Mouse (Mus musculus) spleen, postnatal 36 days (tissue): ENCODE measurements at regions not wholly inside any gene's neighbourhood (a gene's known extent, or its start where the extent isn't known, plus 50 kb on each side); places are given as distances from the start of the nearest gene placed in this dataset.

Experiments
- DNase-seq, 2 experiments: peaks; one replicate each; pipeline ENCODE4 v3.0.0; 2022; ENCODE audit warnings: low spot score in 2 of 2, mixed read lengths in 1 of 2

- DNase-seq = no peak
These were observed 150.5 kb upstream of the Sdk2 start for GRCm38 (mm10) chr11:114217245-114217757.

GRCm38 (mm10) chr11:114216493-114216892 is 149.6 kb upstream of the Sdk2 start:
- no peak for DNase-seq

- DNase-seq = no peak
These were observed 148.4 kb upstream of the Sdk2 start for GRCm38 (mm10) chr11:114215256-114215655.

GRCm38 (mm10) chr11:114212136-114212535 is 145.3 kb upstream of the Sdk2 start:
- no peak for DNase-seq

- DNase-seq = peak; percentile 58 to 66
These were observed 138.3 kb upstream of the Sdk2 start for GRCm38 (mm10) chr11:114205192-114205591.

GRCm38 (mm10) chr11:114203416-114203815 is 136.6 kb upstream of the Sdk2 start:
- DNase-seq = no peak

- DNase-seq = no peak
These were observed 135.6 kb upstream of the Sdk2 start for GRCm38 (mm10) chr11:114202486-114202885.

GRCm38 (mm10) chr11:114199081-114199586 is 132.3 kb upstream of the Sdk2 start:
- DNase-seq = no peak

GRCm38 (mm10) chr11:114198317-114199032 is 131.6 kb upstream of the Sdk2 start:
- peak; percentile 5 to 6 for DNase-seq

- no peak for DNase-seq
These were observed 128.4 kb upstream of the Sdk2 start for GRCm38 (mm10) chr11:114195291-114195690.

- peak; percentile 70 to 71 for DNase-seq
These were observed 127.3 kb upstream of the Sdk2 start for GRCm38 (mm10) chr11:114194055-114194706.

- no peak for DNase-seq
These were observed 126.2 kb upstream of the Sdk2 start for GRCm38 (mm10) chr11:114193018-114193417.

- no peak for DNase-seq
These were observed 124.8 kb upstream of the Sdk2 start for GRCm38 (mm10) chr11:114191661-114192060.

- DNase-seq = peak; percentile 82
These were observed 118.4 kb upstream of the Sdk2 start for GRCm38 (mm10) chr11:114184970-114185882.

GRCm38 (mm10) chr11:114184431-114184830 is 117.6 kb upstream of the Sdk2 start:
- DNase-seq = peak in 1 of 2 experiments; percentile 9

- DNase-seq = no peak
These were observed 116.4 kb upstream of the Sdk2 start for GRCm38 (mm10) chr11:114183231-114183630.

GRCm38 (mm10) chr11:114178746-114179472 is 112.1 kb upstream of the Sdk2 start:
- no peak for DNase-seq

GRCm38 (mm10) chr11:114177789-114178188 is 110.9 kb upstream of the Sdk2 start:
- DNase-seq = no peak

- no peak for DNase-seq
These were observed 110.4 kb upstream of the Sdk2 start for GRCm38 (mm10) chr11:114177281-114177680.

- DNase-seq = no peak
These were observed 109.9 kb upstream of the Sdk2 start for GRCm38 (mm10) chr11:114176671-114177212.
